Mouse (Mus musculus) CD4-positive, CD25-positive, alpha-beta regulatory T cell, adult 4 months (primary cell): Measurements from ENCODE around the gene Kcng1. TPM values are rescaled to one million over a fixed set of nuclear protein-coding genes. Genes with fewer than 3 reads are reported as not detected.

Experiments used
- ATAC-seq: one replicate; pipeline ENCODE4 v1.8.0; 2017
- polyA plus RNA-seq, 2 experiments: library from polyadenylated mRNA; unstranded; fragments of 100-300 nt; shearing (Covaris generic); gene quantifications; one replicate each; pipeline ENCODE4 v1.2.1; 2017

Gene Kcng1
- polyA plus RNA-seq, result not detected

GRCm38 (mm10) chr2:168281582-168281981 is at the start of gene Kcng1:
Gene Kcng1 (minus strand): TSS chr2:168281736.
- no peak for ATAC-seq

- ATAC-seq, result no peak
Measured at GRCm38 (mm10) chr2:168330421-168331070, 49.0 kb upstream of the Kcng1 start.

- no peak for ATAC-seq
Measured at GRCm38 (mm10) chr2:168321716-168322374, 40.3 kb upstream of the Kcng1 start.

- no peak for ATAC-seq
Measured at GRCm38 (mm10) chr2:168320388-168321182, 39.0 kb upstream of the Kcng1 start.

GRCm38 (mm10) chr2:168314646-168315446 is 33.3 kb upstream of the Kcng1 start:
- ATAC-seq, result no peak

GRCm38 (mm10) chr2:168312504-168312903 is 31.0 kb upstream of the Kcng1 start:
- no peak for ATAC-seq

- no peak for ATAC-seq
Measured at GRCm38 (mm10) chr2:168311006-168311405, 29.5 kb upstream of the Kcng1 start.

- no peak for ATAC-seq
Measured at GRCm38 (mm10) chr2:168308916-168309315, 27.4 kb upstream of the Kcng1 start.

- ATAC-seq, result no peak
Measured at GRCm38 (mm10) chr2:168299650-168300049, 18.1 kb upstream of the Kcng1 start.

GRCm38 (mm10) chr2:168296530-168296929 is 15.0 kb upstream of the Kcng1 start:
- ATAC-seq, result no peak

GRCm38 (mm10) chr2:168292521-168292920 is 11.0 kb upstream of the Kcng1 start:
- no peak for ATAC-seq

GRCm38 (mm10) chr2:168292041-168292440 is 10.5 kb upstream of the Kcng1 start:
- ATAC-seq, result no peak

- ATAC-seq, result no peak
Measured at GRCm38 (mm10) chr2:168289851-168290250, 8.3 kb upstream of the Kcng1 start.

- ATAC-seq, result no peak
Measured at GRCm38 (mm10) chr2:168289016-168289415, 7.5 kb upstream of the Kcng1 start.

- ATAC-seq, result no peak
Measured at GRCm38 (mm10) chr2:168286987-168287386, 5.5 kb upstream of the Kcng1 start.

- no peak for ATAC-seq
Measured at GRCm38 (mm10) chr2:168285143-168285542, 3.6 kb upstream of the Kcng1 start.

- no peak for ATAC-seq
Measured at GRCm38 (mm10) chr2:168280729-168281581, 581 bp downstream of the Kcng1 start.

GRCm38 (mm10) chr2:168274374-168274935 is 7.1 kb downstream of the Kcng1 start:
- no peak for ATAC-seq

GRCm38 (mm10) chr2:168273387-168273786 is 8.1 kb downstream of the Kcng1 start:
- ATAC-seq, result no peak

GRCm38 (mm10) chr2:168268033-168268432 is 13.5 kb downstream of the Kcng1 start:
- ATAC-seq, result no peak

- no peak for ATAC-seq
Measured at GRCm38 (mm10) chr2:168260900-168261299, 20.6 kb downstream of the Kcng1 start.
